Mouse (Mus musculus) liver, postnatal 0 days (tissue): ENCODE measurements around the gene Rnf135. TPM values are rescaled to one million over a fixed set of nuclear protein-coding genes. Genes with fewer than 3 reads are reported as not detected.
"Not testable (repeated sequence)": the region's sequence is repeated elsewhere in the genome, so short reads cannot be mapped to it uniquely, and the experiment has no call there.

Experiments
- ATAC-seq: fragments of 200-750 bp; cut with Nextera tagmentation; 2 replicates; pipeline ENCODE4 v1.8.0; 2017; ENCODE audit warnings: mild to moderate bottlenecking, moderate library complexity
- DNase-seq: peaks from one replicate; pipeline ENCODE4 v3.0.0-alpha.2; 2016
- H3K27ac ChIP-seq: fragments of 300-500 bp; sonication (generic); 2 replicates; pipeline ENCODE4 v1.5.1; 2014; ENCODE audit warnings: antibody characterized with exemption, moderate library complexity, mild to moderate bottlenecking, low read depth
- H3K27me3 ChIP-seq: fragments of 300-500 bp; sonication (generic); 2 replicates; pipeline ENCODE4 v1.6.1; 2014; ENCODE audit warnings: low read length, control low read depth, mixed read lengths; ENCODE audit not compliant: insufficient read depth
- H3K36me3 ChIP-seq: fragments of 300-500 bp; sonication (generic); replicated peaks from 2 replicates; pipeline ENCODE4 v1.6.1; 2014; ENCODE audit warnings: mild to moderate bottlenecking, control low read depth, low read length, moderate library complexity, mixed read lengths; ENCODE audit not compliant: insufficient read depth
- H3K4me1 ChIP-seq: fragments of 300-500 bp; sonication (generic); 2 replicates; pipeline ENCODE4 v1.6.1; 2014; ENCODE audit warnings: antibody characterized with exemption, mild to moderate bottlenecking, control low read depth; ENCODE audit not compliant: insufficient read depth
- H3K4me2 ChIP-seq: fragments of 300-500 bp; sonication (generic); 2 replicates; pipeline ENCODE4 v1.6.1; 2014; ENCODE audit warnings: low read depth, mild to moderate bottlenecking, low read length, moderate library complexity, mixed read lengths
- H3K4me3 ChIP-seq: fragments of 300-500 bp; sonication (generic); 2 replicates; pipeline ENCODE4 v1.5.1; 2014; ENCODE audit warnings: low read depth, low read length
- H3K9ac ChIP-seq: fragments of 300-500 bp; sonication (generic); replicated peaks from 2 replicates; pipeline ENCODE4 v1.6.1; 2014; ENCODE audit warnings: mild to moderate bottlenecking, moderate library complexity
- H3K9me3 ChIP-seq: fragments of 300-500 bp; sonication (generic); 2 replicates; pipeline ENCODE4 v1.6.1; 2016; ENCODE audit warnings: mild to moderate bottlenecking, control low read depth, low read length, mixed read lengths
- CTCF ChIP-seq: sonication (generic); IDR thresholded peaks from 2 replicates; pipeline ENCODE4 v1.5.1; 2016; ENCODE audit warnings: antibody characterized with exemption, low read depth
- EP300 ChIP-seq: IDR thresholded peaks from 2 replicates; pipeline ENCODE4 v1.6.1; 2016; ENCODE audit warnings: antibody characterized with exemption, low read depth, mild to moderate bottlenecking
- WGBS: fragments of 180-500 bp; shearing (Covaris S2); extraction: QIAGEN DNeasy Blood & Tissue Kit; methylation state at CpG from one replicate; pipeline ENCODE4 v1.1.7; 2014; ENCODE audit not compliant: insufficient replicate concordance; 5-methylcytosine and 5-hydroxymethylcytosine counted together
- polyA plus RNA-seq: library from polyadenylated mRNA; unstranded; fragments of >200 nt; fragmentation: Nextera tagmentation; extraction: Ambion mirVana; gene quantifications from 2 replicates; pipeline ENCODE4 v1.2.1, GENCODE M21; 2015

The Rnf135 gene
- polyA plus RNA-seq, 1 experiment from 2014 or later: 7.7 TPM

- Histone ChIP-seq H3K4me2 (no peak overlapping the region), H3K36me3 (0 out of 2 replicates have a peak, but pooled peaks cover 2% of the 10 kb centered on the region), H3K4me3 (no peak overlapping the region), H3K9me3 (no peaks in the 10 kb centered on the region), H3K9ac (no peak overlapping the region), H3K27me3 (no peaks in the 10 kb centered on the region), H3K4me1 (peaks cover 15% of the 10 kb centered on the region), H3K27ac (no peak overlapping the region)
- DNase-seq: no peak
- WGBS: 68% methylated on average over 2 of the region's 2 CpGs
- no peak for ATAC-seq
- no peak for TF ChIP-seq EP300
- no peak for TF ChIP-seq CTCF
These were observed 28.6 kb downstream of the Rnf135 start for GRCm38 (mm10) chr11:80212282-80212681.

GRCm38 (mm10) chr11:80215291-80215690, 31.6 kb downstream of the Rnf135 start:
- H3K9me3 ChIP-seq: no peaks in the 10 kb centered on the region

GRCm38 (mm10) chr11:80218657-80219293, 35.1 kb downstream of the Rnf135 start:
- peak overlapping the region; percentile 24; the same call in 1 of the 2 replicates for H3K4me2 ChIP-seq
- TF ChIP-seq CTCF (no peak), EP300 (no peak)
- peaks cover 5% of the 10 kb centered on the region for H3K4me1 ChIP-seq
- peak overlapping the region; percentile 24 for H3K27ac ChIP-seq
- no peaks in the 10 kb centered on the region for H3K9me3 ChIP-seq
- 70% methylated on average over 11 of the region's 11 CpGs for WGBS
- DNase-seq (no peak), ATAC-seq (peak; percentile 54; the same call in 1 of the 2 replicates)
- no peak overlapping the region for H3K9ac ChIP-seq
- no peaks in the 10 kb centered on the region for H3K27me3 ChIP-seq
- H3K36me3 ChIP-seq: peaks cover 14% of the 10 kb centered on the region
- H3K4me3 ChIP-seq: no peak overlapping the region

More at GRCm38 (mm10) chr11:80215291-80215690, 31.6 kb downstream of the Rnf135 start:
- no peak overlapping the region for H3K4me3 ChIP-seq
- WGBS: 66% methylated on average over 3 of the region's 3 CpGs
- ATAC-seq (peak; percentile 76), DNase-seq (peak; percentile 30)
- H3K9ac ChIP-seq: no peak overlapping the region
- H3K27me3 ChIP-seq: no peaks in the 10 kb centered on the region
- TF ChIP-seq CTCF (no peak), EP300 (no peak)
- peaks cover 12% of the 10 kb centered on the region for H3K4me1 ChIP-seq
- H3K27ac ChIP-seq: peak overlapping the region; percentile 78
- no peak overlapping the region for H3K4me2 ChIP-seq
- H3K36me3 ChIP-seq: 0 out of 2 replicates have a peak, but pooled peaks cover 5% of the 10 kb centered on the region

GRCm38 (mm10) chr11:80230066-80230465, 46.4 kb downstream of the Rnf135 start:
- not testable (repeated sequence) for H3K9ac ChIP-seq, ATAC-seq, H3K4me2 ChIP-seq, H3K27me3 ChIP-seq, H3K4me1 ChIP-seq, H3K4me3 ChIP-seq, H3K27ac ChIP-seq, DNase-seq, H3K9me3 ChIP-seq
- whole genome bisulfite sequencing: 85% methylated on average over 5 of the region's 5 CpGs
- peaks cover 31% of the 10 kb centered on the region for H3K36me3 ChIP-seq

GRCm38 (mm10) chr11:80237278-80237677, 53.6 kb downstream of the Rnf135 start:
- 74% methylated on average over 3 of the region's 3 CpGs for WGBS
- Histone ChIP-seq H3K36me3 (peaks cover 26% of the 10 kb centered on the region), H3K9ac (no peak overlapping the region), H3K4me1 (no peaks in the 10 kb centered on the region), H3K4me3 (no peak overlapping the region), H3K27ac (no peak overlapping the region), H3K27me3 (no peaks in the 10 kb centered on the region), H3K4me2 (no peak overlapping the region), H3K9me3 (no peaks in the 10 kb centered on the region)
- TF ChIP-seq CTCF (no peak), EP300 (no peak)
- ATAC-seq: no peak
- DNase-seq: no peak

- Histone ChIP-seq H3K27ac (no peak overlapping the region), H3K4me2 (no peak overlapping the region), H3K4me1 (no peaks in the 10 kb centered on the region), H3K9ac (no peak overlapping the region), H3K9me3 (no peaks in the 10 kb centered on the region), H3K36me3 (peaks cover 29% of the 10 kb centered on the region), H3K27me3 (no peaks in the 10 kb centered on the region), H3K4me3 (no peak overlapping the region)
- DNase-seq: no peak
- no peak for ATAC-seq
- 80% methylated on average over 4 of the region's 4 CpGs for WGBS
- TF ChIP-seq CTCF: no peak
- TF ChIP-seq EP300: no peak
These were observed 54.7 kb downstream of the Rnf135 start for GRCm38 (mm10) chr11:80238306-80238705.

- TF ChIP-seq CTCF (no peak), EP300 (no peak)
- ATAC-seq: no peak
These were observed 63.4 kb downstream of the Rnf135 start for GRCm38 (mm10) chr11:80247026-80247425.

More at GRCm38 (mm10) chr11:80247026-80247425, 63.4 kb downstream of the Rnf135 start:
- H3K27ac ChIP-seq: no peak overlapping the region
- H3K9ac ChIP-seq: no peak overlapping the region
- peaks cover 57% of the 10 kb centered on the region for H3K36me3 ChIP-seq
- H3K4me2 ChIP-seq: no peak overlapping the region
- H3K9me3 ChIP-seq: no peaks in the 10 kb centered on the region
- no peaks in the 10 kb centered on the region for H3K27me3 ChIP-seq
- no peak for DNase-seq
- H3K4me1 ChIP-seq: 0 out of 2 replicates have a peak, but pooled peaks cover 3% of the 10 kb centered on the region
- H3K4me3 ChIP-seq: no peak overlapping the region
